Comparison of ENCODE assay signal across 13 mouse cellular contexts in genomic region chr2:18890227-18891001, GRCm38 (mm10).
DNase-seq lines count a peak whose midpoint lies in the region; ATAC-seq and TF ChIP-seq lines count a peak whose summit lies in the region.
"Had no signal": no experiment of that assay in that cellular context is flagged by ENCODE, and none has a peak within 500 bp of the region (broad histone marks: within the 10 kb centered on the region; RNA-seq: fewer than 3 reads in every experiment).

No protein-coding gene starts in this region.

- DNase-seq in forebrain, embryonic 11.5 days (ENCODE audit: low spot score), result no peak
- DNase-seq in hindbrain, embryonic 10.5 days (ENCODE audit: low spot score), result no peak
- DNase-seq in hindbrain, postnatal 0 days (ENCODE audit: low spot score), result peak; percentile 36
- DNase-seq in frontal cortex, postnatal 14 days (ENCODE audit: low spot score in 2 of 2), result no peak
- no peak for DNase-seq in embryo, embryonic 10.5 days (ENCODE audit: low spot score)
- DNase-seq: cerebellum, postnatal 14 days; kidney, adult 18-20 months; lung, postnatal 14 days had no signal

- H3K27ac ChIP-seq in forebrain, embryonic 12.5 days, result no peak overlapping the region
- H3K27ac ChIP-seq in forebrain, embryonic 11.5 days (ENCODE audit: low read depth, low read length), result no peak overlapping the region
- H3K27ac ChIP-seq in hindbrain, embryonic 16.5 days (ENCODE audit: low read depth, low read length), result peak overlapping the region; percentile 12; the same call in 1 of the 2 replicates
- no peak overlapping the region for H3K27ac ChIP-seq in hindbrain, embryonic 10.5 days
- H3K27ac ChIP-seq in hindbrain, postnatal 0 days, result no peak overlapping the region
- H3K27ac ChIP-seq: liver, embryonic 12.5 days had no signal

- ATAC-seq in forebrain, embryonic 12.5 days (ENCODE audit: low FRiP score), result peak; percentile 23; the same call in 1 of the 2 replicates
- no peak for ATAC-seq in forebrain, embryonic 11.5 days (replicated peaks; ENCODE audit: low FRiP score)
- ATAC-seq in hindbrain, embryonic 16.5 days, result peak; percentile 75
- peak; percentile 63 for ATAC-seq in common myeloid progenitor, adult 5-6 weeks (replicated peaks; ENCODE audit: low read depth, poor library complexity, severe bottlenecking)
- ATAC-seq in hindbrain, postnatal 0 days, result peak; percentile 55; the same call in 1 of the 2 replicates
- ATAC-seq: liver, embryonic 12.5 days had no signal

- no peak overlapping the region for H3K4me3 ChIP-seq in forebrain, embryonic 12.5 days (replicated peaks)
- H3K4me3 ChIP-seq in forebrain, embryonic 11.5 days (ENCODE audit: low read depth, low read length), result no peak overlapping the region
- no peak overlapping the region for H3K4me3 ChIP-seq in hindbrain, embryonic 16.5 days (ENCODE audit: low read length)
- H3K4me3 ChIP-seq in hindbrain, embryonic 10.5 days, result no peak overlapping the region
- no peak overlapping the region for H3K4me3 ChIP-seq in hindbrain, postnatal 0 days (ENCODE audit: low read length)
- H3K4me3 ChIP-seq: erythroblast, embryonic 14.5 days; liver, embryonic 12.5 days had no signal

- 69% methylated on average over 11 of the region's 11 CpGs for WGBS in forebrain, embryonic 12.5 days
- 75% methylated on average over 11 of the region's 11 CpGs for WGBS in forebrain, embryonic 11.5 days
- WGBS in hindbrain, embryonic 16.5 days, result 72% methylated on average over 11 of the region's 11 CpGs
- WGBS in hindbrain, embryonic 10.5 days, result 80% methylated on average over 11 of the region's 11 CpGs
- 63% methylated on average over 11 of the region's 11 CpGs for WGBS in hindbrain, postnatal 0 days

- H3K4me1 ChIP-seq in forebrain, embryonic 12.5 days, result no peaks in the 10 kb centered on the region
- 0 out of 2 replicates have a peak, but pooled peaks cover 2% of the 10 kb centered on the region for H3K4me1 ChIP-seq in forebrain, embryonic 11.5 days (replicated peaks; ENCODE audit: control insufficient read depth, insufficient read depth, low read length)
- H3K4me1 ChIP-seq in hindbrain, embryonic 16.5 days (ENCODE audit: control insufficient read depth, insufficient read depth, low read depth, low read length), result no peaks in the 10 kb centered on the region
- no peaks in the 10 kb centered on the region for H3K4me1 ChIP-seq in hindbrain, embryonic 10.5 days (replicated peaks)
- no peaks in the 10 kb centered on the region for H3K4me1 ChIP-seq in hindbrain, postnatal 0 days (ENCODE audit: insufficient read depth, low read length)

- H3K9me3 ChIP-seq in forebrain, embryonic 12.5 days, result no peaks in the 10 kb centered on the region
- H3K9me3 ChIP-seq in forebrain, embryonic 11.5 days (ENCODE audit: control insufficient read depth, low read length), result no peaks in the 10 kb centered on the region
- H3K9me3 ChIP-seq in hindbrain, embryonic 16.5 days (ENCODE audit: control insufficient read depth, low read length), result no peaks in the 10 kb centered on the region
- no peaks in the 10 kb centered on the region for H3K9me3 ChIP-seq in hindbrain, embryonic 10.5 days
- no peaks in the 10 kb centered on the region for H3K9me3 ChIP-seq in hindbrain, postnatal 0 days (ENCODE audit: low read length)
- H3K9me3 ChIP-seq: liver, embryonic 12.5 days had no signal

- H3K4me2 ChIP-seq in forebrain, embryonic 12.5 days, result no peak overlapping the region
- H3K4me2 ChIP-seq in forebrain, embryonic 11.5 days (ENCODE audit: low read depth, low read length, severe bottlenecking), result no peak overlapping the region
- no peak overlapping the region for H3K4me2 ChIP-seq in hindbrain, embryonic 16.5 days (ENCODE audit: low read length)
- no peak overlapping the region for H3K4me2 ChIP-seq in hindbrain, postnatal 0 days (ENCODE audit: low read depth, low read length)
- H3K4me2 ChIP-seq: liver, embryonic 12.5 days had no signal

- TF ChIP-seq CTCF in hindbrain, postnatal 0 days (IDR thresholded peaks at IDR 0.05; ENCODE audit: low read depth), result no peak

- no peak overlapping the region for H3K9ac ChIP-seq in forebrain, embryonic 12.5 days
- no peak overlapping the region for H3K9ac ChIP-seq in forebrain, embryonic 11.5 days (ENCODE audit: low read length)
- no peak overlapping the region for H3K9ac ChIP-seq in hindbrain, embryonic 16.5 days (ENCODE audit: low read depth, low read length)
- no peak overlapping the region for H3K9ac ChIP-seq in hindbrain, postnatal 0 days (replicated peaks; ENCODE audit: low read length)
- H3K9ac ChIP-seq: liver, embryonic 12.5 days had no signal

- H3K27me3 ChIP-seq in forebrain, embryonic 12.5 days, result no peaks in the 10 kb centered on the region
- no peaks in the 10 kb centered on the region for H3K27me3 ChIP-seq in forebrain, embryonic 11.5 days (ENCODE audit: control insufficient read depth, insufficient read depth, low read length)
- H3K27me3 ChIP-seq in hindbrain, embryonic 16.5 days (replicated peaks; ENCODE audit: control insufficient read depth, insufficient read depth, low read length), result no peaks in the 10 kb centered on the region
- no peaks in the 10 kb centered on the region for H3K27me3 ChIP-seq in hindbrain, embryonic 10.5 days (ENCODE audit: insufficient read depth, poor library complexity, severe bottlenecking)
- no peaks in the 10 kb centered on the region for H3K27me3 ChIP-seq in hindbrain, postnatal 0 days (ENCODE audit: insufficient read depth, low read length)
- H3K27me3 ChIP-seq: liver, embryonic 12.5 days had no signal

- H3K36me3 ChIP-seq in forebrain, embryonic 12.5 days (replicated peaks), result no peaks in the 10 kb centered on the region
- no peaks in the 10 kb centered on the region for H3K36me3 ChIP-seq in forebrain, embryonic 11.5 days (ENCODE audit: control insufficient read depth, insufficient read depth, low read length)
- H3K36me3 ChIP-seq in hindbrain, embryonic 16.5 days (ENCODE audit: control insufficient read depth, insufficient read depth, low read length), result no peaks in the 10 kb centered on the region
- H3K36me3 ChIP-seq in hindbrain, embryonic 10.5 days, result no peaks in the 10 kb centered on the region
- no peaks in the 10 kb centered on the region for H3K36me3 ChIP-seq in hindbrain, postnatal 0 days (ENCODE audit: insufficient read depth, low read length)
